Mouse (Mus musculus) skeletal muscle tissue, adult 2 months (tissue): ENCODE data around the gene Lkaaear1.

Experiments
- DNase-seq: peaks from one replicate; pipeline ENCODE4 v3.0.0-alpha.2; 2012; ENCODE audit warnings: low read depth, low spot score

Gene Lkaaear1

GRCm38 (mm10) chr2:181653523-181653922, 44.7 kb downstream of the Lkaaear1 start:
- DNase-seq: no peak

- no peak for DNase-seq
Observed at GRCm38 (mm10) chr2:181653065-181653464, 45.2 kb downstream of the Lkaaear1 start.

GRCm38 (mm10) chr2:181648926-181649325, 49.3 kb downstream of the Lkaaear1 start:
- DNase-seq: no peak
